Mouse (Mus musculus) adrenal gland, adult 10 weeks (tissue): ENCODE results near the gene Pknox1. TPM values are rescaled to one million over a fixed set of nuclear protein-coding genes. Genes with fewer than 3 reads are reported as not detected.

ENCODE experiments used
- polyA plus RNA-seq: library from polyadenylated mRNA; stranded (reverse); fragments of 350-450 nt; fragmentation: Illumina TruSeq; extraction: RNeasy Lipid Tissue Mini Kit (QIAGEN cat#74804); gene quantifications from one replicate; pipeline ENCODE4 v1.2.3, GENCODE M21; 2014; ENCODE audit warnings: low read depth, low replicate concordance

The Pknox1 gene
- polyA plus RNA-seq, result 5.8 TPM

DNA sequence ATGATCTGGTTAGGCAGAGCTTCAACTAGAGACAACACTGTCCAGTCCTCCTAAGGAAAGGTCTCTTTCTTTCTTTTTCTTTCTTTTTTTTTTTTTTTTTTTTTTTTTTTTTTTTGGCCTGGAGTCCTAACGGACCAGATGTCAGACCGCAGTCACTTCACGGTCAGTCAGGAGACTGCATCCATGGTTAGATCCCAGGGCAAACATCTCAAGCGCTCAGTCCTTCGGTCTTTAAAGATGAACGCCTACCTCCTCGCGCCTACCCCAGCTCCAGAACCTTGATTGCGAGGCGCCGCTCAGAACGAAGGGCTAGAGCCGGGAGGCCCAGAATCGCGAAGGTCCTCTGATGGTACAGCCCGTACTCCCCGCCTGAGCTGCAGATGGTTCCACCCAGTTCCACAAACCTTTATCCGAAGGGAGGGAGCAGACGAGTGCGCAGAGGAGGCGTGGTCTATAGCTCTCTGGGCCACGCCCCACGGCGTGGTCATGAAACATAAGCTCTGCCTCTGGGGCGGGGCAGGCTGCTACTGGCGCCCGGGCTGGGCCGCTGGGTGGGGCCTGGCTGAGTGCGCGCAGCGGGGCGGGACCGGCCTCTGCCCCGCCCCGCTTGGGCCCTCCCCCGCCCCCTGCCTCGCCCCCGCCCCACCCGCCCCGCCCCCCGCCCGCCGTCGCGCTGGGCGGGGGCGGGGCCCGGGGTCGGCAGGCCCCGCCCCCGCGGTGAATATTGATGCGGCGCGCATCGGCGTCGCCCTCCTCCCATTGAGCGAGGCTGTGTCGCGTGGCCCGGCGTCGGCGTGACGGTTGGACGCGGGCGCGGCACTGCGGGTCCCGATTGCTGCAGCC lies at the start of gene Pknox1:
Pknox1 (plus strand) TSS at position 720 of the 843 bp plus-strand sequence.

DNA sequence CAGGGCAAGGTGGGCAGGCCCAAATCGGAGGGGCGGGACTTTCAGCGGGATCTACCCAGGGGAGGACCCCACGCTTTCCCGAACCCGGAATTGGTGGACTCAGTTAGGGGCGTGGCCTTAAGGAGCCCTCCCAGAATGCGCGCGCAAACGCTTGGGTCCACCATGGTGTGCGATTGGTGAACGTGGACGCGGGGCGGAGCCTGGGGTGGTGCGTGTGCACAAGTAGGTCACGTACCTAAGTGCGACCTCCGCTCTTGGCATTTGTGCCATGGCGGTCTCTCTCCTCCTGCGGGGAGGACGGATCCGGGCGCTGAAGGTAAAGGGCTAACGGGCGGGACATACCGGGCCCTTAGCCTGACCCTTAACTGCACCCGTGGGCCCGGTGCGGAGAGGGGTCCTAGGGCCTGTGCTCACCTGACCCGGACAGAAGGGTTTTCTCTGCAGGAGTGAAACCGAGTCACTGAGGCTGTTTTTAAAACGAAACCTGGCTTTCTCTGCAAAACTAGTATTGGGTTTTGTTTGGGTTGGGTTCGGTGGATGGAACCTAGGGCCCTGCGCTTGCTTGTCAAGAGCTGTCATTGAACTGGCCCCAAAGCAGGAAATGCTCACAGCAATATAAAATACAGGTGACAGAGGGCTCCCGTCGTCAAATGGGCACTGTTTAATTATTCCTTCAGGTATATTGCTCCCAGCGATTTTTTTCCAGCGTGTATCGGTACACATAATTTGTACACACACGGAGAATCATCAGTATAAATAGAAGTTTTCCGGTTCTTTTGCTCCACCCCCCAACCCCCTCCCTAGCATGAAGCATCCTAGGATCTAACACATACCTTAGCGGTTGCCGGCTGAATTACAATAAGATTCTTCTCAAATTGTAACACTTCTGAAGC lies 44.3 kb upstream of the Pknox1 start, which contains the start of the genes Wdr4 and Ndufv3:
Wdr4 (minus strand) TSS at position 35 of the 893 bp plus-strand sequence.
Ndufv3 (plus strand) TSS at position 170 of the 893 bp plus-strand sequence.

DNA sequence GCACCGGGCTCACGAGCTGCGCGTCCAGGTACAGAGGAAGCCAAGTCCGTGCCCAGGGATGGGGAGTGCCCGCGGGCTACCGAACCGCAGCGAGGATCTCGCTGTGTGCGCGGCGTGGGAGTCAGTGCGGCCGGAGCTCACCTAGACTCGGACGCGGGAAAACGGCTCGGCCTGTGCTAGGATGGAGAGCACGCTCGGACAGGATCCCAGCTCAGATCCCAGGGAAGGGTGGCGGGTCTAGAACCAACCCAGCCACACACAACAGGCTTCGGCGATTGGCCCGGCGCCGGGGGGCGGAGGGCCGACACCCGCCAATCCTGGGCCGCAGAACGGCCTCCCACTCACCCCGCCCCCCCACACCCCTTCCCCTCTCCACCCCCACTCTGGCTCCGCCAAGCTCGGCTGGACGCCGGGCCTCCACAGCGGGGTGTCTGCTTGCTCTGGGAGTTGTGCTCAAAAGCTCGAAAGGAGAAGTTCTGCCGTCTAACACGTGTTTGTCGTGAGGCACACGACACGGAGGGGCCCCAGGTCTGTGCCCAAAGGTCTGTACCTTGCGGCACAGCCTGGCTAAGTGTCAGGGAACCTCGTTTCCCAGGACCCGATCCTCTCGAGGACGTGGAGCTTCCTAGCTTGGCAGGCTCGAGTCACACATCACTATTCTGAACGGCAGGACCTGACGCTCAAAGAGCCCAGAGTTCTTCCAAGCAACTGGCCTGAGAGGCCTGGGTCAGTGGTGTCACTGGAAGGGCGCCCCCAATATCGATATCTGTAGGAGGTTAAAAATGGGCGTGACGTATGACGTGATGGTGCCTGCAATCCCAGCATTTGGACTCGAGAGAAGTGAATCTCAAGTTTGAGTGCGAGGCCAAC lies 72.6 kb downstream of the Pknox1 start, which contains the start of gene Cbs:
Cbs (minus strand) TSS at position 297 of the 870 bp plus-strand sequence.

Other genes starting within 250 kb of the Pknox1 start
- gene Pde9a, start 178.5 kb upstream of the Pknox1 start, polyA plus RNA-seq, result not detected
- 3.1 TPM for gene Wdr4, start 44.8 kb upstream of the Pknox1 start, polyA plus RNA-seq
- 57.2 TPM for gene Ndufv3, start 44.6 kb upstream of the Pknox1 start, polyA plus RNA-seq
- 1.0 TPM for gene Cbs, start 72.5 kb downstream of the Pknox1 start, polyA plus RNA-seq
- gene U2af1, start 94.2 kb downstream of the Pknox1 start, polyA plus RNA-seq, result 71.6 TPM
- not detected for gene Cryaa, start 113.1 kb downstream of the Pknox1 start, polyA plus RNA-seq